Comparison of ENCODE assay signal across 8 mouse cellular contexts in the genomic region with DNA sequence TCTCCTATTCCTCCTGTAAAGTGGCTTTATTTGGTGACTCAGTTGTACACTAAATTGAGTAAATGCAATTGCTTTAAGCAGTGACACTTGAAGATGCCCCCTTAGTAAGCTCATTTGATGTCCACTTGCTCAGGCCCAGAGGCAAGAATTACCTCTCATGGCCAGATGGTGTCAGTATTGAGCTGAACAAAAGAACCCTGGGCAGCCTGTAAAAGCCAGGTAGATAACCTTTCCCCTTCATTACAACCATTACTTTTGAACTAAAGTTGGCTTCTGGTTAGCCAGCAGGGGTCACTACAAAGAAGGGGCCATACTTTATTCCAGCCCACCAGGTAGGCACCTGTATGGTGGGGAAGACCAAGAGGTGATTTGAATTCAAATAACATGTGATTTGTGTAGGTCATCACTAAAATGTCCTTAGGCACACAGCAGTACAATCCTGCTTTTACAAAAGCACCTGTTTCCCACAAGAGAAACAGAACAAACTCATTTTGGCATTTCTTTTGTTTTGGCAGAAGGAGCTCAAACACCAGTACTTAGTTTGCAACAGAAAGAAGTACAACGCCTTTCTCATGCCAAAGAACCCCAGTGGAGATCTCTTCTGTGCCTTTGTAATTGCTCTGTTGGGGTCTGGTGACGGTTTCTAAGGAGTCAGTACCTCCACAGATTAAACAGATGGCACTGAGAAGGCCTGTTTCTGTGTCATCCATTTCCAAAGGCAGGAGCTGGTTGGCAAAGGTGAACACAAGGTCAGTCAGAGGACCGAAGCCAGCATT.
DNase-seq lines count a peak whose midpoint lies in the region; ATAC-seq and TF ChIP-seq lines count a peak whose summit lies in the region.
"Had no signal": no experiment of that assay in that cellular context is flagged by ENCODE, and none has a peak within 500 bp of the region (broad histone marks: within the 10 kb centered on the region; RNA-seq: fewer than 3 reads in every experiment).

No protein-coding gene starts in this region.

- peak; percentile 14 for DNase-seq in G1E (ENCODE audit: low spot score)
- peak; percentile 66 for DNase-seq in adrenal gland, postnatal 10 days
- peak; percentile 77 for DNase-seq in embryo, embryonic 9.5 days (ENCODE audit: extremely low spot score)
- DNase-seq in kidney, postnatal 0 days (ENCODE audit: low spot score), result peak; percentile 84
- DNase-seq in lung, embryonic 14.5 days, result peak; percentile 77
- peak; percentile 63 for DNase-seq in retina, adult 2 months (ENCODE audit: low read depth, low spot score)

- H3K36me3 ChIP-seq in G1E (replicated peaks), result peaks cover 60% of the 10 kb centered on the region
- peaks cover 87% of the 10 kb centered on the region for H3K36me3 ChIP-seq in heart, embryonic 13.5 days
- H3K36me3 ChIP-seq in kidney, postnatal 0 days (ENCODE audit: insufficient read depth, low read length), result peaks cover 14% of the 10 kb centered on the region
- H3K36me3 ChIP-seq in lung, embryonic 14.5 days (ENCODE audit: insufficient read depth), result peaks cover 48% of the 10 kb centered on the region

- no peak overlapping the region for H3K4me3 ChIP-seq in G1E (ENCODE audit: low read depth, low read length)
- H3K4me3 ChIP-seq in heart, embryonic 13.5 days, result no peak overlapping the region
- H3K4me3 ChIP-seq in kidney, postnatal 0 days (replicated peaks; ENCODE audit: low read depth, low read length), result no peak overlapping the region
- H3K4me3 ChIP-seq in lung, embryonic 14.5 days (ENCODE audit: low read depth, low read length), result no peak overlapping the region
- H3K4me3 ChIP-seq: limb, embryonic 13.5 days had no signal

- H3K9ac ChIP-seq in heart, embryonic 13.5 days, result no peak overlapping the region
- no peak overlapping the region for H3K9ac ChIP-seq in kidney, postnatal 0 days (ENCODE audit: low read depth, low read length)
- no peak overlapping the region for H3K9ac ChIP-seq in lung, embryonic 14.5 days
- H3K9ac ChIP-seq: limb, embryonic 13.5 days had no signal

- WGBS in heart, embryonic 13.5 days, result 71% methylated on average over 3 of the region's 3 CpGs
- 82% methylated on average over 3 of the region's 3 CpGs for WGBS in kidney, postnatal 0 days
- WGBS in lung, embryonic 14.5 days, result 59% methylated on average over 3 of the region's 3 CpGs

- H3K27me3 ChIP-seq in G1E (ENCODE audit: insufficient read depth, low read length), result no peaks in the 10 kb centered on the region
- no peaks in the 10 kb centered on the region for H3K27me3 ChIP-seq in heart, embryonic 13.5 days (replicated peaks)
- no peaks in the 10 kb centered on the region for H3K27me3 ChIP-seq in kidney, postnatal 0 days (ENCODE audit: insufficient read depth, low read length)
- H3K27me3 ChIP-seq in lung, embryonic 14.5 days (ENCODE audit: insufficient read depth, low read length), result no peaks in the 10 kb centered on the region
- H3K27me3 ChIP-seq: limb, embryonic 13.5 days had no signal

- peak overlapping the region; percentile 89 for H3K27ac ChIP-seq in heart, embryonic 13.5 days (replicated peaks)
- no peak overlapping the region for H3K27ac ChIP-seq in kidney, postnatal 0 days
- H3K27ac ChIP-seq in lung, embryonic 14.5 days (ENCODE audit: low read depth), result no peak overlapping the region
- H3K27ac ChIP-seq: limb, embryonic 13.5 days had no signal

- peak; percentile 28; the same call in 1 of the 2 replicates for ATAC-seq in G1E (ENCODE audit: extremely low read depth, insufficient number of reproducible peaks, low FRiP score, poor library complexity, severe bottlenecking)
- no peak for ATAC-seq in heart, embryonic 13.5 days (ENCODE audit: extremely low read depth, insufficient number of reproducible peaks, low FRiP score, low TSS enrichment)
- no peak; the same call in 1 of the 2 replicates for ATAC-seq in kidney, postnatal 0 days (replicated peaks; ENCODE audit: low FRiP score, low read depth)
- no peak for ATAC-seq in lung, embryonic 14.5 days (ENCODE audit: insufficient read depth)

- peak; percentile 44 for TF ChIP-seq CTCF in G1E (IDR thresholded peaks at IDR 0.05; ENCODE audit: low read depth, low read length)
- peak; percentile 88 for TF ChIP-seq CTCF in kidney, postnatal 0 days (IDR thresholded peaks at IDR 0.05; ENCODE audit: low read depth)
- TF ChIP-seq CTCF in lung, embryonic 14.5 days (IDR thresholded peaks at IDR 0.05; ENCODE audit: low read depth), result peak; percentile 83

- H3K9me3 ChIP-seq in G1E (replicated peaks), result no peaks in the 10 kb centered on the region
- no peaks in the 10 kb centered on the region for H3K9me3 ChIP-seq in heart, embryonic 13.5 days
- no peaks in the 10 kb centered on the region for H3K9me3 ChIP-seq in kidney, postnatal 0 days (replicated peaks; ENCODE audit: low read length)
- H3K9me3 ChIP-seq in lung, embryonic 14.5 days (ENCODE audit: low read depth, low read length), result no peaks in the 10 kb centered on the region
- H3K9me3 ChIP-seq: limb, embryonic 13.5 days had no signal

- no peak overlapping the region for H3K4me2 ChIP-seq in heart, embryonic 13.5 days
- H3K4me2 ChIP-seq in kidney, postnatal 0 days (ENCODE audit: low read length), result no peak overlapping the region
- H3K4me2 ChIP-seq in lung, embryonic 14.5 days, result no peak overlapping the region
- H3K4me2 ChIP-seq: limb, embryonic 13.5 days had no signal

- H3K4me1 ChIP-seq in G1E (ENCODE audit: insufficient read depth, low read depth, low read length), result no peaks in the 10 kb centered on the region
- peaks cover 32% of the 10 kb centered on the region for H3K4me1 ChIP-seq in heart, embryonic 13.5 days
- H3K4me1 ChIP-seq in kidney, postnatal 0 days (replicated peaks; ENCODE audit: insufficient read depth, low read length), result no peaks in the 10 kb centered on the region
- H3K4me1 ChIP-seq in lung, embryonic 14.5 days (ENCODE audit: insufficient read depth), result no peaks in the 10 kb centered on the region

Comparison
In these comparisons a context has a peak if more than half of its experiments do, and no peak if none do; other contexts are left out.
1. DNase-seq: peak in every context shown above with its lines; median percentile 84 in kidney, postnatal 0 days; 77 in embryo, embryonic 9.5 days; 77 in lung, embryonic 14.5 days; 66 in adrenal gland, postnatal 10 days; 63 in retina, adult 2 months; 14 in G1E.